Mouse (Mus musculus) thymus, adult 2 months (tissue): ENCODE data around the gene Ralgds.

Experiments used
- CTCF ChIP-seq: fragments of 200-500 bp; IDR thresholded peaks from 2 replicates; pipeline ENCODE4 v1.5.1; 2012; ENCODE audit warnings: mild to moderate bottlenecking, control low read depth, low read length, moderate library complexity, borderline replicate concordance; ENCODE audit not compliant: control insufficient read depth, poor library complexity, insufficient read depth; ENCODE audit errors: extremely low read depth
- POLR2A ChIP-seq: fragments of 200-500 bp; IDR thresholded peaks from 2 replicates; pipeline ENCODE4 v1.6.1; 2012; ENCODE audit warnings: mild to moderate bottlenecking, low read length, control low read depth, moderate library complexity; ENCODE audit not compliant: control insufficient read depth, poor library complexity, insufficient read depth; ENCODE audit errors: extremely low read depth

- no peak for TF ChIP-seq POLR2A
- no peak for TF ChIP-seq CTCF
Observed at GRCm38 (mm10) chr2:28545976-28546375, 33.1 kb downstream of the Ralgds start.
